Mouse (Mus musculus) CH12.LX (cell line): ENCODE data around the gene Gm26566.
"Not testable (repeated sequence)": the region's sequence is repeated elsewhere in the genome, so short reads cannot be mapped to it uniquely, and the experiment has no call there.

Source experiments
- CTCF ChIP-seq, 2 experiments: IDR thresholded peaks in 1 of 2; conservative IDR thresholded peaks in 1 of 2; 2 replicates each; pipeline ENCODE4 v1.5.1; 2011 to 2012; ENCODE audit warnings: low read depth in 2 of 2, low read length in 2 of 2, improper control_type of control experiment in 1 of 2, inconsistent platforms in 1 of 2, mild to moderate bottlenecking in 1 of 2, moderate library complexity in 1 of 2
- EP300 ChIP-seq: IDR thresholded peaks from 2 replicates; pipeline ENCODE4 v1.6.1; 2011; ENCODE audit warnings: low read length, improper control_type of control experiment
- JUND ChIP-seq: conservative IDR thresholded peaks from 2 replicates; pipeline ENCODE4 v1.6.1; 2011; ENCODE audit warnings: low read depth, low read length, improper control_type of control experiment
- POLR2A ChIP-seq: IDR thresholded peaks from 2 replicates; pipeline ENCODE4 v1.6.1; 2011; ENCODE audit warnings: low read depth, mild to moderate bottlenecking, improper control_type of control experiment, low read length

- not testable (repeated sequence) for TF ChIP-seq JUND; CTCF (conservative IDR thresholded peaks at IDR 0.05 in 1 of 2, IDR thresholded peaks at IDR 0.05 in 1 of 2; ENCODE audit: low read depth in 2 of 2, low read length in 2 of 2); POLR2A; EP300
Observed at GRCm38 (mm10) chr4:88762341-88762740, 40.7 kb downstream of the Gm26566 start.
